Mouse (Mus musculus) ES-E14 (cell line): ENCODE measurements at regions not wholly inside any gene's neighbourhood (a gene's known extent, or its start where the extent isn't known, plus 50 kb on each side); places are given as distances from the start of the nearest gene placed in this dataset.

Experiments used
- DNase-seq: peaks from one replicate; pipeline ENCODE4 v3.0.0-alpha.2; 2013; ENCODE audit warnings: low read depth, low spot score
- H3K27ac ChIP-seq: 2 replicates; pipeline ENCODE4 v1.5.1; 2012; ENCODE audit warnings: low read depth, mild to moderate bottlenecking, low read length, moderate library complexity, mixed read lengths; ENCODE audit not compliant: poor library complexity, insufficient read depth, severe bottlenecking
- H3K36me3 ChIP-seq: 2 replicates; pipeline ENCODE4 v1.6.1; 2012; ENCODE audit warnings: mild to moderate bottlenecking, low read length, moderate library complexity, mixed read lengths; ENCODE audit not compliant: control insufficient read depth, poor library complexity, insufficient read depth, severe bottlenecking
- H3K4me1 ChIP-seq, 2 experiments: fragments of 150-350 bp in 1 of 2; sonication (generic) in 1 of 2; 2 replicates each; pipeline ENCODE4 v1.6.1; 2012; ENCODE audit warnings: low read length in 2 of 2, mild to moderate bottlenecking in 1 of 2, mixed read lengths in 1 of 2; ENCODE audit not compliant: control insufficient read depth in 2 of 2, insufficient read depth in 2 of 2, poor library complexity in 1 of 2
- H3K4me3 ChIP-seq, 2 experiments: fragments of 150-350 bp in 1 of 2; sonication (generic) in 1 of 2; 2 replicates each; pipeline ENCODE4 v1.5.1; 2012; ENCODE audit warnings: low read length in 2 of 2, low read depth in 1 of 2, mild to moderate bottlenecking in 1 of 2, mixed read lengths in 1 of 2; ENCODE audit not compliant: insufficient read depth in 1 of 2, poor library complexity in 1 of 2, severe bottlenecking in 1 of 2
- H3K9ac ChIP-seq: 2 replicates; pipeline ENCODE4 v1.6.1; 2012; ENCODE audit warnings: low read depth, mild to moderate bottlenecking, low read length, mixed read lengths; ENCODE audit not compliant: poor library complexity, insufficient read depth, severe bottlenecking
- H3K9me3 ChIP-seq: fragments of 150-350 bp; sonication (generic); 2 replicates; pipeline ENCODE4 v1.6.1; 2012; ENCODE audit warnings: low read depth, mild to moderate bottlenecking, low read length; ENCODE audit not compliant: control insufficient read depth, insufficient read depth
- CHD2 ChIP-seq: IDR thresholded peaks from 2 replicates; pipeline ENCODE4 v1.6.1; 2014; ENCODE audit warnings: mild to moderate bottlenecking, low read depth, low read length, inconsistent platforms
- HCFC1 ChIP-seq: IDR thresholded peaks from 2 replicates; pipeline ENCODE4 v1.6.1; 2012; ENCODE audit warnings: low read length, inconsistent platforms, borderline replicate concordance; ENCODE audit not compliant: insufficient read depth
- MAFK ChIP-seq: IDR thresholded peaks from 2 replicates; pipeline ENCODE4 v1.6.1; 2014; ENCODE audit warnings: mild to moderate bottlenecking, low read depth, low read length, inconsistent platforms; ENCODE audit not compliant: insufficient read depth
- ZC3H11A ChIP-seq: IDR thresholded peaks from 2 replicates; pipeline ENCODE4 v1.6.1; 2012; ENCODE audit warnings: low read depth, mild to moderate bottlenecking, inconsistent platforms, low read length, borderline replicate concordance
- ZNF384 ChIP-seq: IDR thresholded peaks from 2 replicates; pipeline ENCODE4 v1.6.1; 2012; ENCODE audit warnings: low read depth, low read length, inconsistent platforms
- in situ Hi-C, 2 experiments: fragments of 600-800 bp; cut with MboI; formaldehyde crosslinking; loops; one replicate each; pipeline ENCODE4 v1.15.1; 2025; ENCODE audit warnings: low sequenced_read_pairs in 2 of 2, inconsistent platforms in 1 of 2; ENCODE audit not compliant: unreplicated experiment in 2 of 2

- Histone ChIP-seq H3K36me3 (no peaks in the 10 kb centered on the region), H3K9me3 (no peaks in the 10 kb centered on the region), H3K27ac (no peak overlapping the region), H3K4me1 (no peaks in the 10 kb centered on the region), H3K4me3 (no peak overlapping the region), H3K9ac (no peak overlapping the region)
- TF ChIP-seq HCFC1 = no peak
- TF ChIP-seq MAFK = no peak
- no peak for TF ChIP-seq ZNF384
- TF ChIP-seq ZC3H11A = no peak
- TF ChIP-seq CHD2 = no peak
- in situ Hi-C loops = no loop called here
- DNase-seq = no peak
Measured at GRCm38 (mm10) chr5:51829020-51829419, 261.5 kb upstream of the Ppargc1a start.

- Histone ChIP-seq H3K27ac (no peak overlapping the region), H3K36me3 (no peaks in the 10 kb centered on the region), H3K9me3 (no peaks in the 10 kb centered on the region), H3K4me3 (no peak overlapping the region), H3K9ac (no peak overlapping the region), H3K4me1 (no peaks in the 10 kb centered on the region)
- TF ChIP-seq CHD2 (no peak), MAFK (no peak), ZNF384 (no peak), ZC3H11A (no peak), HCFC1 (no peak)
- in situ Hi-C loops = no loop called here
- no peak for DNase-seq
Measured at GRCm38 (mm10) chr5:51826269-51826668, 258.7 kb upstream of the Ppargc1a start.

- Histone ChIP-seq H3K9ac (no peak overlapping the region), H3K9me3 (no peaks in the 10 kb centered on the region), H3K36me3 (no peaks in the 10 kb centered on the region), H3K4me1 (no peaks in the 10 kb centered on the region), H3K27ac (no peak overlapping the region), H3K4me3 (no peak overlapping the region)
- in situ Hi-C loops = no loop called here
- DNase-seq = no peak
- TF ChIP-seq ZNF384 = no peak
- TF ChIP-seq CHD2 = no peak
- TF ChIP-seq HCFC1 = no peak
- no peak for TF ChIP-seq MAFK
- TF ChIP-seq ZC3H11A = no peak
Measured at GRCm38 (mm10) chr5:51825584-51826088, 258.1 kb upstream of the Ppargc1a start.

- TF ChIP-seq HCFC1 (no peak), CHD2 (no peak), ZC3H11A (no peak), ZNF384 (no peak), MAFK (no peak)
- H3K9me3 ChIP-seq = no peaks in the 10 kb centered on the region
- no peaks in the 10 kb centered on the region for H3K4me1 ChIP-seq
- DNase-seq = no peak
- H3K9ac ChIP-seq = no peak overlapping the region
- no peak overlapping the region for H3K4me3 ChIP-seq
- H3K27ac ChIP-seq = no peak overlapping the region
- H3K36me3 ChIP-seq = no peaks in the 10 kb centered on the region
- in situ Hi-C loops = no loop called here
Measured at GRCm38 (mm10) chr5:51824731-51825130, 257.2 kb upstream of the Ppargc1a start.

GRCm38 (mm10) chr5:51823657-51824056 is 256.1 kb upstream of the Ppargc1a start:
- DNase-seq = no peak
- Histone ChIP-seq H3K9ac (no peak overlapping the region), H3K27ac (no peak overlapping the region), H3K4me1 (no peaks in the 10 kb centered on the region), H3K9me3 (no peaks in the 10 kb centered on the region), H3K4me3 (no peak overlapping the region), H3K36me3 (no peaks in the 10 kb centered on the region)
- no peak for TF ChIP-seq HCFC1
- TF ChIP-seq ZNF384 = no peak
- TF ChIP-seq ZC3H11A = no peak
- no peak for TF ChIP-seq MAFK
- no peak for TF ChIP-seq CHD2
- in situ Hi-C loops = no loop called here
